Mouse (Mus musculus): ENCODE data around the gene Exoc3l4. TPM values are rescaled to one million over a fixed set of nuclear protein-coding genes. Genes with fewer than 3 reads are reported as not detected.
A peak's percentile ranks its signal among the peaks of the same experiment; 100 is the strongest.

Gene Exoc3l4
- polyA plus RNA-seq, 1 experiment from 2014 or later = 8.9 TPM

DNA sequence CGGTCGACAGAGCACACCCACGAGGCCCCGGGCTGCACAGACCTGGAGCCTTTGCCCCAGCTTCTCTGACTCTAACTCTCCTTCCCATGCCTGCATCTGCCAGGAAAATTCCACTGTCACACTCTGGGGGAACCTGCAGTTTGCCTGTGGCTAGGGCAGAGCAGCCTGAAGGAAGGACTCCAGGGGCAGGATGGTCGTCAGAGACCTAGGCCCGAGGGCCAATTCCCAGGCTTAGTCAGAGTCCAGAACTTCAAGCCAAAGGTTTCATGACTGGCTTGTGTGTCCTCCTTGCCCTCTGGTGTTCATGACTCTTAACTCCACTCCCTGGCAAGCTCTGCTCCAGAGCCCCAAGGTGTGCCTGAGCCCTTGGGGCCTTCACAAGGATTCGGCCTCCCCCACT, 51.4 kb downstream of the Exoc3l4 start:
- no peaks in the 10 kb centered on the region for H3K36me3 ChIP-seq
- no peak overlapping the region for H3K4me3 ChIP-seq
- H3K9ac ChIP-seq = no peak overlapping the region
- H3K4me2 ChIP-seq (replicated peaks) = no peak overlapping the region
- 68% methylated on average over 7 of the region's 7 CpGs for WGBS
- H3K27ac ChIP-seq = no peak overlapping the region
- ATAC-seq (ENCODE audit: insufficient number of reproducible peaks, insufficient read depth, low FRiP score, low TSS enrichment) = no peak
- H3K4me1 ChIP-seq = peaks cover 6% of the 10 kb centered on the region; the same call in 1 of the 2 replicates
- no peaks in the 10 kb centered on the region for H3K9me3 ChIP-seq
- no peaks in the 10 kb centered on the region for H3K27me3 ChIP-seq

DNA sequence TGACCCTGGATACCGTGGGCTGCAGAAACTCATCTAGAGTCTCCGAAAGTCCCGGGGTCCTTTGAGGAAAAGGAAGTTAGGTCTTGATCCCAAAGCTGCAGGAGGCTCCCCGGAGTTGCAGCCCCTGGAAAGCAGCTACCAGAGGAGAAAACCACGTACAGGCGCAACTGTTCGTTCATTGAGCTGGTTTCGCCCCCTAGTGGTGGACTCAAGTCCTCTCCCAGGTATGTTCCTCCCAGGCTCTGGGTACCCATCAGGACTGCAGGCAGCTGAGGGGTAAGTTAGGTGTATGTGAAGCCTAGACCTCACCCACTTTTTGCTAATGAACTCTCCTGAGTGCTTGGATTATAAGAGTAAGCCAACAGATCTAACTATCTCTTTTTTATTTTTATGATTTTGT, 52.7 kb downstream of the Exoc3l4 start:
- peaks cover under 1% of the 10 kb centered on the region; the same call in 1 of the 2 replicates for H3K4me1 ChIP-seq
- WGBS = 8% methylated on average over 8 of the region's 8 CpGs
- H3K9me3 ChIP-seq = no peaks in the 10 kb centered on the region
- H3K36me3 ChIP-seq = no peaks in the 10 kb centered on the region
- no peak for ATAC-seq (ENCODE audit: insufficient number of reproducible peaks, insufficient read depth, low FRiP score, low TSS enrichment)
- no peak overlapping the region for H3K4me2 ChIP-seq (replicated peaks)
- H3K27me3 ChIP-seq = no peaks in the 10 kb centered on the region
- H3K9ac ChIP-seq = no peak overlapping the region
- H3K4me3 ChIP-seq = no peak overlapping the region
- no peak overlapping the region for H3K27ac ChIP-seq

DNA sequence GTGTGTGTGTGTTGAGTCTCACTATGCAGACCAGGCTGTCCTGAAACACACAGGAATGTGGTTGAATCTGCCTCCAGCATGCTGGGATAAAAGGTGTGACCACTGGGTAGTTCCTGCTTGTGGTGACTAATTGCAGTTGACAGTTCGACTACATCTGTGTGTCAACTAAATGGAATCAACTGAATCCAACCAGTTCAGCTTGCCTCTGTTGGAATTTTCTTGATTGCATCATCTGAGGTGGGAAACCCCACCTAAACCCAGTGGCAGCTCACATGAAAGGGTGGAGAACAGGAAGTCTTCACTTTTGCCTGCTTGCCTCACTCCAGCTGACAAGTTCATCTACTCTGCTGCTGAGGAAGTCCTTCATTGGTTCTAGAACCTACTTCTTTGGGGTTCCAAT, 54.3 kb downstream of the Exoc3l4 start:
- 63% methylated on average over 1 of the region's 1 CpGs for WGBS
- ATAC-seq (ENCODE audit: insufficient number of reproducible peaks, insufficient read depth, low FRiP score, low TSS enrichment) = no peak

DNA sequence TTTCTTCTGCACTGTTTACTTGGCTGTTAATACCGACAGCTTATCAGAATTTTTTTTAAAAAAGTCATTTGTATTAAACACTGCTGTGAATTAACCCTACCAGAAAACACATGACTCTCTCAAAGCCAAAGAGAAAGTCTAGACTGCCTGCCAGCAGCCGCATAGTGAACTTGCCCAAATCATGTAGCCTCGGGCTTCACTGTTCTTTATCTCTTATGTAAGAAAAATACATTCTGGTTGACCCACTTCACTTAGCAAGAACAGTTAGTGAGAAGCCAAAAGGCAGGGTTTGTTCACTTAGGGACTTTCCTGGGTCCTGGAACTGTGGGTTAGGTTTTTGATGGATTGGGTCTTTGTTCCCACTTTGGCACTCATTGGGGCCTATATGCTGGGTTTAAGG, 54.9 kb downstream of the Exoc3l4 start:
- Histone ChIP-seq H3K9ac (no peak overlapping the region), H3K4me3 (no peak overlapping the region), H3K27me3 (no peaks in the 10 kb centered on the region), H3K27ac (no peak overlapping the region), H3K4me1 (peaks cover 10% of the 10 kb centered on the region; the same call in 1 of the 2 replicates), H3K4me2 (replicated peaks) (no peak overlapping the region), H3K36me3 (no peaks in the 10 kb centered on the region), H3K9me3 (no peaks in the 10 kb centered on the region)
- 84% methylated on average over 3 of the region's 3 CpGs for WGBS
- no peak for ATAC-seq (ENCODE audit: insufficient number of reproducible peaks, insufficient read depth, low FRiP score, low TSS enrichment)

More for the DNA sequence above, 54.3 kb downstream of the Exoc3l4 start:
- H3K27me3 ChIP-seq = no peaks in the 10 kb centered on the region
- no peak overlapping the region for H3K4me2 ChIP-seq (replicated peaks)
- no peak overlapping the region for H3K27ac ChIP-seq
- no peak overlapping the region for H3K9ac ChIP-seq
- H3K4me3 ChIP-seq = no peak overlapping the region
- H3K9me3 ChIP-seq = no peaks in the 10 kb centered on the region
- H3K4me1 ChIP-seq = peaks cover 10% of the 10 kb centered on the region; the same call in 1 of the 2 replicates
- H3K36me3 ChIP-seq = no peaks in the 10 kb centered on the region

DNA sequence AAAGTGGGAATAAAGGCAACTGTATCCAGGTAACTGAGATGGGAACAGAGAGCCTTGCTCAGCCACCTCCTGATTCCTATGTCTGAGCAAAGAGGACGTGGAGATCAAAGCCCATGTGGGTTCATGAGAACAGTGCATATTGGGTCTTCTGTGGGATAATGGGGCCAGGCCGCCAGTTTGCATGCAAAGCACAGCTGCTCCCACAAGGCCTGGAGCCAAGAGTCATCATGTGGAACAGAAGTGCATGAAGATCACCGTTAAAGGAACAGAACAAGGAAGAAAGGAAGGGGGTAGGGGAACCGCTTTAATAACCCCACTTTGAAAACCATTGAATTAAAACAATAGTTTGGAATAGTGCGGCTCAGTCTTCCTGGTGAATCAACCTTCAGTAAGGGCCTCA, 56.1 kb downstream of the Exoc3l4 start:
- Histone ChIP-seq H3K4me2 (replicated peaks) (no peak overlapping the region), H3K27me3 (no peaks in the 10 kb centered on the region), H3K36me3 (no peaks in the 10 kb centered on the region), H3K27ac (no peak overlapping the region), H3K4me1 (peaks cover 10% of the 10 kb centered on the region; the same call in 1 of the 2 replicates), H3K4me3 (no peak overlapping the region), H3K9ac (no peak overlapping the region), H3K9me3 (no peaks in the 10 kb centered on the region)
- 71% methylated on average over 5 of the region's 5 CpGs for WGBS
- no peak for ATAC-seq (ENCODE audit: insufficient number of reproducible peaks, insufficient read depth, low FRiP score, low TSS enrichment)

DNA sequence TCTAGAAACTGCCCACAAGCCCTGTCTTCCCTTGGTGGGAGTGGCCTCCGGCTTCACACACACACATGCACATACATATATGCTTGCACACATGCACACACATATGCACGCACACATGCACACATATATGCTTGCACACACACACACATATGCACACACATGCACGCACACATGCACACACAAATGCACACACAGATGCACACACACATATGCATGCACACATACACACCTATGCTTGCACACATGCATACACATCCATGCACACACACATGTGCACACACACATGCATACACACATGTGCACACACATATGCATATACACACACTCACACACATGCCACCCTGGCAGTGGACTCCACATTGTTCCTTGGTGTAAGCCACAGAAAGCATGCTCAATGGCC, 57.6 kb downstream of the Exoc3l4 start:
- Histone ChIP-seq H3K27me3 (no peaks in the 10 kb centered on the region), H3K4me2 (replicated peaks) (no peak overlapping the region), H3K36me3 (no peaks in the 10 kb centered on the region), H3K9ac (no peak overlapping the region), H3K27ac (no peak overlapping the region), H3K9me3 (no peaks in the 10 kb centered on the region), H3K4me3 (no peak overlapping the region), H3K4me1 (peaks cover 10% of the 10 kb centered on the region; the same call in 1 of the 2 replicates)
- WGBS = 89% methylated on average over 3 of the region's 3 CpGs
- ATAC-seq (ENCODE audit: insufficient number of reproducible peaks, insufficient read depth, low FRiP score, low TSS enrichment) = no peak

DNA sequence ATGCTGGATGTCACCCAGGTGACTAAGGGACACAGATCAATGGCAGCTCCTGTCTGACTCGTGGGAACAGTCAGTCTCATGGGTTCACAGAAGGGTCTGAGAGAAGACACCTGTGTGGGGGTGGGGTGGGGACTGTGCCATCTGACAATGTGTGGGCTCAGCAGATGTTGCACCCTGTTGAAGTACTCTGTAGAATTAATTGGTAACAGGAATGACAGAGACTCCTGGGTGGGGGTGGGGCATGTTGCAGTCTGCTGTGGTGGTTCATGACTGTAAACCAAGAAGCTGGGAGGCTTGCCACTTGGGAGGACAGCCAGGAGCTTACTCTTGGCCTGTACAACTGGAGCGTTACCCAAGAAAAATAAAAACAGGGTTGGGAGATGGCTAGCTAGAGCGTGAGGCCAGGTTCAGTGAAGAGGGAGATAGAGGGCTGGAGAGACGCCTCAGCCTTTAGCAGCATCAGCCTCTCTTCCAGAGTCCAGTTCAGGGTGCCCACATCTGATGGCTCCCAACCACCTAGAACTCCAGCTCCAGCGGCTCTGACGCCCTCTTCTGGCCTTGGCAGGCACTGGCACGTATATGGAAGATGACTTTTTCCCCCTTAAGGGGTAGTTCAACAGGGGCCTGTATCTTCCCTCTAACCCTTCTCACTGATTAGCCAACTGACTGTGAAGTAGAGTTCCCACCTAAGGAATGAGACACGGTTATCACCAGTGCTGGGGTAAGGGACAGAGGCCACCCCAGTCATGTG, 58.3 kb downstream of the Exoc3l4 start:
- Histone ChIP-seq H3K27ac (no peak overlapping the region), H3K9ac (no peak overlapping the region), H3K27me3 (no peaks in the 10 kb centered on the region), H3K4me1 (peaks cover 10% of the 10 kb centered on the region; the same call in 1 of the 2 replicates), H3K36me3 (no peaks in the 10 kb centered on the region), H3K4me3 (no peak overlapping the region), H3K4me2 (replicated peaks) (no peak overlapping the region), H3K9me3 (no peaks in the 10 kb centered on the region)
- WGBS = 45% methylated on average over 8 of the region's 8 CpGs
- no peak for ATAC-seq (ENCODE audit: insufficient number of reproducible peaks, insufficient read depth, low FRiP score, low TSS enrichment)

DNA sequence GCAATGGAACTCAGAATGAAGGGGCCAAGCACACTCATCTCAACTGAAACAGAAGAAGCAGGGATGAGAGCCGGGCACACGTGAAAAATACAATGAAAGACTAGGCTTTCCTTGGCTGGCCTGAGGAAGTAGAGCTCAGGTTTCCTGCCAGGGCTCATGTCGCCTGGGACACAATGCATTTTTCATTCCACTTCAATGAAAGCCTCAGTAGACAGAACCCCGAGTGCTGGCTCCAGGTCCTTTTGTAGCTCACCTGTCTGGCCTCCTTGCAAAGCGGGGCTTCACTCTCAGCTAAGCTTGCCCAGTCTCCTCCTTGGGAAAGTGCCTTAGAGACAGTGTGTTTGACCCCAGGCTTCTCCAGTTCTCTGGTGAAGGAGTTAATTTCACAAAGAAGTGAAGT, 62.1 kb downstream of the Exoc3l4 start:
- no peak overlapping the region for H3K9ac ChIP-seq
- no peaks in the 10 kb centered on the region for H3K36me3 ChIP-seq
- H3K27me3 ChIP-seq = no peaks in the 10 kb centered on the region
- no peak overlapping the region for H3K4me3 ChIP-seq
- 0 out of 2 replicates have a peak overlapping the region, but pooled peaks have one; percentile 13 for H3K27ac ChIP-seq
- WGBS = 35% methylated on average over 5 of the region's 5 CpGs
- no peak for ATAC-seq (ENCODE audit: insufficient number of reproducible peaks, insufficient read depth, low FRiP score, low TSS enrichment)
- no peaks in the 10 kb centered on the region for H3K9me3 ChIP-seq
- no peak overlapping the region for H3K4me2 ChIP-seq (replicated peaks)
- H3K4me1 ChIP-seq = peaks cover 15% of the 10 kb centered on the region

DNA sequence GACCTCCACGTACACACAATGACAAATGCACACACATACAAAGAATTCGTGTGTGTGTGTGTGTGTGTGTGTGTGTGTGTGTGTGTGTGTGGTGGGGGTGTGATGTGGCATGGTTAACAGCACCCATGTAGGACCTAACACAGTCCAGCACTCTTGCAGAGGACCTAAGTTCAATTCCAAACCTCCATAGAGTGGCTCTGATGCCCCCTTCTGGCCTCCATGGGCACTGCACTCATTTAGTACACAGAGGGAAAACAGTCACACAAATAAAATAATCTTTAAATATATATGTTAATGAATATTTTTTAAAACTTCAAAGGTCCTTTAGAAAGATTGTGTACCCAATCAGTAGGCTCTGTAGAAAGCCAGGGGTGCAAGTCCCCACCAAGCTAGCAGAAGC, 63.1 kb downstream of the Exoc3l4 start:
- ATAC-seq (ENCODE audit: insufficient number of reproducible peaks, insufficient read depth, low FRiP score, low TSS enrichment) = no peak
- Histone ChIP-seq H3K9ac (no peak overlapping the region), H3K36me3 (no peaks in the 10 kb centered on the region), H3K4me1 (peaks cover 11% of the 10 kb centered on the region), H3K9me3 (no peaks in the 10 kb centered on the region), H3K4me2 (replicated peaks) (no peak overlapping the region), H3K27me3 (peaks cover 6% of the 10 kb centered on the region; the same call in 1 of the 2 replicates), H3K27ac (peak overlapping the region; percentile 13; the same call in 1 of the 2 replicates), H3K4me3 (no peak overlapping the region)
- WGBS = 59% methylated on average over 2 of the region's 2 CpGs

Other genes starting within 250 kb of the Exoc3l4 start
- not detected in 2 replicates for gene 4930595D18Rik, start 232.5 kb upstream of the Exoc3l4 start, polyA plus RNA-seq (2016; fragmentation: Nextera tagmentation; extraction: Ambion mirVana)
- 0.38 and 0.52 TPM in 2 replicates for gene Amn, start 145.9 kb upstream of the Exoc3l4 start, polyA plus RNA-seq (2016; fragmentation: Nextera tagmentation; extraction: Ambion mirVana)
- 35.0 and 41.8 TPM in 2 replicates for gene Cdc42bpb, start 39.3 kb upstream of the Exoc3l4 start, polyA plus RNA-seq (2016; fragmentation: Nextera tagmentation; extraction: Ambion mirVana)
- gene Lbhd2, start 10.2 kb upstream of the Exoc3l4 start, polyA plus RNA-seq (2016; fragmentation: Nextera tagmentation; extraction: Ambion mirVana) = 0.60 and 1.2 TPM in 2 replicates
- 6.2 and 6.3 TPM in 2 replicates for gene Tnfaip2, start 25.5 kb downstream of the Exoc3l4 start, polyA plus RNA-seq (2016; fragmentation: Nextera tagmentation; extraction: Ambion mirVana)
- 24.4 and 28.1 TPM in 2 replicates for gene Gm266, start 68.8 kb downstream of the Exoc3l4 start, polyA plus RNA-seq (2016; fragmentation: Nextera tagmentation; extraction: Ambion mirVana)
- gene Eif5, start 121.0 kb downstream of the Exoc3l4 start, polyA plus RNA-seq (2016; fragmentation: Nextera tagmentation; extraction: Ambion mirVana) = 602 and 657 TPM in 2 replicates
- gene Mark3, start 157.5 kb downstream of the Exoc3l4 start, polyA plus RNA-seq (2016; fragmentation: Nextera tagmentation; extraction: Ambion mirVana) = 69.8 and 70.0 TPM in 2 replicates

All from embryonic facial prominence, embryonic 12.5 days (tissue).